In genomic region chr15:99965103-99965775, GRCm38 (mm10) we compare ENCODE assay signal across 16 mouse cellular contexts. TPM values are rescaled to one million over a fixed set of nuclear protein-coding genes. Genes with fewer than 3 reads are reported as not detected.
DNase-seq lines count a peak whose midpoint lies in the region; ATAC-seq and TF ChIP-seq lines count a peak whose summit lies in the region.
"Had no signal": no experiment of that assay in that cellular context is flagged by ENCODE, and none has a peak within 500 bp of the region (broad histone marks: within the 10 kb centered on the region; RNA-seq: fewer than 3 reads in every experiment).

No protein-coding gene starts in this region.

- ATAC-seq in heart, embryonic 11.5 days (replicated peaks; ENCODE audit: insufficient number of reproducible peaks, low FRiP score, low TSS enrichment): no peak
- peak; percentile 95 for ATAC-seq in intestine, embryonic 15.5 days
- ATAC-seq in stomach, postnatal 0 days (ENCODE audit: low FRiP score, low TSS enrichment): peak; percentile 75
- no peak for ATAC-seq in inflammation-experienced regulatory T-cells, adult 6 months
- ATAC-seq: Patski had no signal

- WGBS in heart, embryonic 11.5 days (ENCODE audit: insufficient replicate concordance): 85% methylated on average over 8 of the region's 8 CpGs
- 76% methylated on average over 8 of the region's 8 CpGs for WGBS in intestine, embryonic 15.5 days
- WGBS in stomach, postnatal 0 days: 80% methylated on average over 8 of the region's 8 CpGs

- H3K27ac ChIP-seq in heart, embryonic 11.5 days (ENCODE audit: low read depth, low read length): no peak overlapping the region
- peak overlapping the region; percentile 72 for H3K27ac ChIP-seq in intestine, embryonic 15.5 days
- 0 out of 2 replicates have a peak overlapping the region, but pooled peaks have one; percentile 18 for H3K27ac ChIP-seq in stomach, postnatal 0 days (replicated peaks)
- H3K27ac ChIP-seq: embryonic facial prominence, embryonic 15.5 days; hindbrain, embryonic 14.5 days had no signal

- H3K4me1 ChIP-seq in heart, embryonic 11.5 days (ENCODE audit: control insufficient read depth, insufficient read depth, low read length): no peaks in the 10 kb centered on the region
- no peaks in the 10 kb centered on the region; the same call in 1 of the 2 replicates for H3K4me1 ChIP-seq in intestine, embryonic 15.5 days (replicated peaks)
- no peaks in the 10 kb centered on the region for H3K4me1 ChIP-seq in stomach, postnatal 0 days (replicated peaks; ENCODE audit: control insufficient read depth, insufficient read depth)
- H3K4me1 ChIP-seq: embryonic facial prominence, embryonic 15.5 days had no signal

- TF ChIP-seq CTCF in stomach, postnatal 0 days (IDR thresholded peaks at IDR 0.05; ENCODE audit: low read depth): no peak

- H3K4me2 ChIP-seq in heart, embryonic 11.5 days: no peak overlapping the region
- peak overlapping the region; percentile 14; the same call in 1 of the 2 replicates for H3K4me2 ChIP-seq in intestine, embryonic 15.5 days (replicated peaks)
- no peak overlapping the region for H3K4me2 ChIP-seq in stomach, postnatal 0 days (replicated peaks; ENCODE audit: low read depth)
- H3K4me2 ChIP-seq: embryonic facial prominence, embryonic 15.5 days; hindbrain, embryonic 14.5 days had no signal

- no peaks in the 10 kb centered on the region for H3K9me3 ChIP-seq in heart, embryonic 11.5 days (replicated peaks; ENCODE audit: control insufficient read depth, low read length)
- H3K9me3 ChIP-seq in intestine, embryonic 15.5 days: no peaks in the 10 kb centered on the region
- H3K9me3 ChIP-seq in stomach, postnatal 0 days (ENCODE audit: control insufficient read depth, low read length): no peaks in the 10 kb centered on the region
- H3K9me3 ChIP-seq: embryonic facial prominence, embryonic 15.5 days had no signal

- no peak overlapping the region for H3K4me3 ChIP-seq in heart, embryonic 11.5 days (ENCODE audit: low read depth, low read length)
- H3K4me3 ChIP-seq in intestine, embryonic 15.5 days (replicated peaks): no peak overlapping the region
- H3K4me3 ChIP-seq in stomach, postnatal 0 days (ENCODE audit: low read depth, low read length): no peak overlapping the region
- H3K4me3 ChIP-seq: embryonic facial prominence, embryonic 15.5 days had no signal

- H3K9ac ChIP-seq in heart, embryonic 11.5 days (ENCODE audit: low read depth, low read length): no peak overlapping the region
- H3K9ac ChIP-seq in intestine, embryonic 15.5 days: no peak overlapping the region
- no peak overlapping the region for H3K9ac ChIP-seq in stomach, postnatal 0 days (ENCODE audit: low read length)
- H3K9ac ChIP-seq: embryonic facial prominence, embryonic 15.5 days; hindbrain, embryonic 14.5 days had no signal

- H3K27me3 ChIP-seq in heart, embryonic 11.5 days (ENCODE audit: control insufficient read depth, insufficient read depth, low read length): no peaks in the 10 kb centered on the region
- no peaks in the 10 kb centered on the region for H3K27me3 ChIP-seq in intestine, embryonic 15.5 days (replicated peaks)
- no peaks in the 10 kb centered on the region for H3K27me3 ChIP-seq in stomach, postnatal 0 days (ENCODE audit: control insufficient read depth, insufficient read depth, low read length)
- H3K27me3 ChIP-seq: embryonic facial prominence, embryonic 15.5 days had no signal

- H3K36me3 ChIP-seq in heart, embryonic 11.5 days (ENCODE audit: control insufficient read depth, insufficient read depth, low read length): no peaks in the 10 kb centered on the region
- H3K36me3 ChIP-seq in intestine, embryonic 15.5 days: no peaks in the 10 kb centered on the region
- H3K36me3 ChIP-seq in stomach, postnatal 0 days (ENCODE audit: control insufficient read depth, insufficient read depth, low read length): no peaks in the 10 kb centered on the region
- H3K36me3 ChIP-seq: embryonic facial prominence, embryonic 15.5 days had no signal

- peak; percentile 16 for DNase-seq in heart, postnatal 25 days (ENCODE audit: low spot score)
- peak; percentile 56 for DNase-seq in lung, postnatal 10 days
- peak; percentile 48 for DNase-seq in stomach, postnatal 0 days (ENCODE audit: low spot score)
- DNase-seq in urinary bladder, postnatal 25 days (ENCODE audit: low spot score): no peak
- DNase-seq: adrenal gland, adult 8-10 months; cerebellum, adult 11 months; kidney, postnatal 14 days; right cerebral cortex, postnatal 25 days had no signal

- no peak for TF ChIP-seq EP300 in stomach, postnatal 0 days (optimal IDR thresholded peaks at IDR 0.05)

- intact Hi-C loops in heart, postnatal 25 days (cut with DNase I): no loop called here

RNA-seq across cellular contexts. Expression of gene Fam186a, which starts 1.6 kb away (rescaled TPM):
- under 1 TPM; 0.06 to 0.10 TPM for total RNA-seq in heart, postnatal 25 days (2021)
- 0.01 and 0.04 TPM in 2 replicates for polyA plus RNA-seq in heart, embryonic 11.5 days (2014; fragmentation: Nextera tagmentation; extraction: Ambion mirVana)
- polyA plus RNA-seq in intestine, embryonic 15.5 days (2015; fragmentation: Nextera tagmentation; extraction: Ambion mirVana): not detected in 2 replicates
- polyA plus RNA-seq in stomach, postnatal 0 days (2015; fragmentation: Nextera tagmentation; extraction: Ambion mirVana): 0.06 TPM in 1 of 2 replicates, not detected in the other
- polyA plus RNA-seq in inflammation-experienced regulatory T-cells, adult 6 months (2017; shearing (Covaris generic)): not detected
- total RNA-seq: CH12.LX had no signal
- polyA plus RNA-seq: heart, embryonic 14.5 days; Patski had no signal

RNA-seq across cellular contexts. Expression of gene Larp4, which starts 4.6 kb away (rescaled TPM):
- 10 to 100 TPM; 57.7 to 64.3 TPM for total RNA-seq in heart, postnatal 25 days (2021)
- 35.8 TPM in 2 replicates for polyA plus RNA-seq in heart, embryonic 11.5 days (2014; fragmentation: Nextera tagmentation; extraction: Ambion mirVana)
- 40.5 and 46.4 TPM in 2 replicates for polyA plus RNA-seq in intestine, embryonic 15.5 days (2015; fragmentation: Nextera tagmentation; extraction: Ambion mirVana)
- 18.9 and 21.3 TPM in 2 replicates for polyA plus RNA-seq in stomach, postnatal 0 days (2015; fragmentation: Nextera tagmentation; extraction: Ambion mirVana)
- polyA plus RNA-seq in inflammation-experienced regulatory T-cells, adult 6 months (2017; shearing (Covaris generic)): 10 to 100 TPM; 40.2 to 43.1 (median 41.0) TPM

Comparison
In these comparisons a context has a peak if more than half of its experiments do, and no peak if none do; other contexts are left out.
1. ATAC-seq: peak in intestine, embryonic 15.5 days (single experiment) and stomach, postnatal 0 days (single experiment); none in heart, embryonic 11.5 days (single experiment) and inflammation-experienced regulatory T-cells, adult 6 months (single experiment).